Mouse (Mus musculus): Measurements from ENCODE around the gene Fam199x.

DNA sequence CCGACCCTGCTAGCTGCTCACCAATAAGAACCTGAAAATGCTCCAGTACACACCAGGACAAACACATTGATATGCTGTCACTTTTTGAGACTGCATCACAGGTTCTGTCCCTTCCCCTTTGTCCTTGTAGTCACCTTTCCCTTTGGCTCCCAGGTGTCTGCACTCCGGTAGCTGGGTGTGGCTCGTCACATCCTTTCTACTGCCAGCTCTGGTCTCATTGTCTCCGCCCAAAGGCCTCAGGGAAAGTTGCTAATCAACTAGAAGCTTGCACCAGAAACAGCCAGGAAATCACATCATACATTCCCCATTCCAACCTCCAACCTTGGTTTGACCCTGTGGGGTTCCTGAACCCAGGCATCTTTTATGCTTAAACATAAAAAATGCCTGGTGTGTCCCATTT, 15.1 kb upstream of the Fam199x start:
- TF ChIP-seq CTCF (IDR thresholded peaks at IDR 0.05; ENCODE audit: low read depth, low read length) (no peak), POLR2A (IDR thresholded peaks at IDR 0.05; ENCODE audit: insufficient read depth, low read length) (no peak), EP300 (IDR thresholded peaks at IDR 0.05; ENCODE audit: insufficient read depth, low read depth, low read length) (peak; percentile 99)

Data from ES-Bruce4 (cell line).